Mouse (Mus musculus): ENCODE data around the gene Fbp1. TPM values are rescaled to one million over a fixed set of nuclear protein-coding genes. Genes with fewer than 3 reads are reported as not detected.

The Fbp1 gene
- total RNA-seq, 1 experiment, result 2.6 TPM

- Histone ChIP-seq H3K9me3 (ENCODE audit: control insufficient read depth, insufficient read depth, low read depth, low read length) (no peaks in the 10 kb centered on the region), H3K4me3 (ENCODE audit: insufficient read depth in 1 of 2, low read depth in 1 of 2, low read length in 2 of 2, poor library complexity in 1 of 2, severe bottlenecking in 1 of 2) (no peak overlapping the region), H3K9ac (ENCODE audit: insufficient read depth, low read depth, low read length, poor library complexity, severe bottlenecking) (no peak overlapping the region), H3K36me3 (ENCODE audit: control insufficient read depth, insufficient read depth, low read length, poor library complexity, severe bottlenecking) (no peaks in the 10 kb centered on the region), H3K4me1 (ENCODE audit: control insufficient read depth in 2 of 2, insufficient read depth in 2 of 2, low read length in 2 of 2, poor library complexity in 1 of 2) (peaks cover 2 to 8% of the 10 kb centered on the region in 2 experiments; a peak in 2 of 4 replicates), H3K27ac (ENCODE audit: insufficient read depth, low read depth, low read length, poor library complexity, severe bottlenecking) (no peak overlapping the region)
- TF ChIP-seq CHD2 (IDR thresholded peaks at IDR 0.05; ENCODE audit: low read depth, low read length) (no peak), HCFC1 (IDR thresholded peaks at IDR 0.05; ENCODE audit: borderline replicate concordance, insufficient read depth, low read length) (no peak), ZNF384 (IDR thresholded peaks at IDR 0.05; ENCODE audit: low read depth, low read length) (no peak), MAFK (IDR thresholded peaks at IDR 0.05; ENCODE audit: insufficient read depth, low read depth, low read length) (no peak), ZC3H11A (IDR thresholded peaks at IDR 0.05; ENCODE audit: borderline replicate concordance, low read depth, low read length) (no peak)
- in situ Hi-C loops (cut with MboI; ENCODE audit: low sequenced_read_pairs in 2 of 2, unreplicated experiment in 2 of 2), result no loop called here
- no peak for DNase-seq (ENCODE audit: low read depth, low spot score)
These were observed 3.5 kb downstream of the Fbp1 start for GRCm38 (mm10) chr13:62884536-62884935.

GRCm38 (mm10) chr13:62883925-62884324 is 4.2 kb downstream of the Fbp1 start:
- no peak for DNase-seq (ENCODE audit: low read depth, low spot score)
- no peak for TF ChIP-seq ZC3H11A (IDR thresholded peaks at IDR 0.05; ENCODE audit: borderline replicate concordance, low read depth, low read length)
- no peak for TF ChIP-seq MAFK (IDR thresholded peaks at IDR 0.05; ENCODE audit: insufficient read depth, low read depth, low read length)
- TF ChIP-seq CHD2 (IDR thresholded peaks at IDR 0.05; ENCODE audit: low read depth, low read length), result no peak
- no peak for TF ChIP-seq HCFC1 (IDR thresholded peaks at IDR 0.05; ENCODE audit: borderline replicate concordance, insufficient read depth, low read length)
- no peak for TF ChIP-seq ZNF384 (IDR thresholded peaks at IDR 0.05; ENCODE audit: low read depth, low read length)
- no peak overlapping the region for H3K9ac ChIP-seq (ENCODE audit: insufficient read depth, low read depth, low read length, poor library complexity, severe bottlenecking)
- no peak overlapping the region for H3K27ac ChIP-seq (ENCODE audit: insufficient read depth, low read depth, low read length, poor library complexity, severe bottlenecking)
- in situ Hi-C loops (cut with MboI; ENCODE audit: low sequenced_read_pairs in 2 of 2, unreplicated experiment in 2 of 2), result no loop called here
- no peaks in the 10 kb centered on the region for H3K9me3 ChIP-seq (ENCODE audit: control insufficient read depth, insufficient read depth, low read depth, low read length)
- H3K4me1 ChIP-seq (ENCODE audit: control insufficient read depth in 2 of 2, insufficient read depth in 2 of 2, low read length in 2 of 2, poor library complexity in 1 of 2), result peaks cover 3 to 10% of the 10 kb centered on the region in 2 experiments; a peak in 3 of 4 replicates
- no peak overlapping the region for H3K4me3 ChIP-seq (ENCODE audit: insufficient read depth in 1 of 2, low read depth in 1 of 2, low read length in 2 of 2, poor library complexity in 1 of 2, severe bottlenecking in 1 of 2)
- H3K36me3 ChIP-seq (ENCODE audit: control insufficient read depth, insufficient read depth, low read length, poor library complexity, severe bottlenecking), result no peaks in the 10 kb centered on the region

GRCm38 (mm10) chr13:62883436-62883835 is 4.6 kb downstream of the Fbp1 start:
- no peak for DNase-seq (ENCODE audit: low read depth, low spot score)
- peaks cover 4 to 10% of the 10 kb centered on the region in 2 experiments; a peak in 3 of 4 replicates for H3K4me1 ChIP-seq (ENCODE audit: control insufficient read depth in 2 of 2, insufficient read depth in 2 of 2, low read length in 2 of 2, poor library complexity in 1 of 2)
- no peak overlapping the region for H3K27ac ChIP-seq (ENCODE audit: insufficient read depth, low read depth, low read length, poor library complexity, severe bottlenecking)
- no peak overlapping the region for H3K9ac ChIP-seq (ENCODE audit: insufficient read depth, low read depth, low read length, poor library complexity, severe bottlenecking)
- TF ChIP-seq CHD2 (IDR thresholded peaks at IDR 0.05; ENCODE audit: low read depth, low read length) (no peak), HCFC1 (IDR thresholded peaks at IDR 0.05; ENCODE audit: borderline replicate concordance, insufficient read depth, low read length) (no peak), MAFK (IDR thresholded peaks at IDR 0.05; ENCODE audit: insufficient read depth, low read depth, low read length) (no peak), ZC3H11A (IDR thresholded peaks at IDR 0.05; ENCODE audit: borderline replicate concordance, low read depth, low read length) (no peak)
- H3K36me3 ChIP-seq (ENCODE audit: control insufficient read depth, insufficient read depth, low read length, poor library complexity, severe bottlenecking), result no peaks in the 10 kb centered on the region
- in situ Hi-C loops (cut with MboI; ENCODE audit: low sequenced_read_pairs in 2 of 2, unreplicated experiment in 2 of 2), result no loop called here
- no peaks in the 10 kb centered on the region for H3K9me3 ChIP-seq (ENCODE audit: control insufficient read depth, insufficient read depth, low read depth, low read length)
- H3K4me3 ChIP-seq (ENCODE audit: insufficient read depth in 1 of 2, low read depth in 1 of 2, low read length in 2 of 2, poor library complexity in 1 of 2, severe bottlenecking in 1 of 2), result no peak overlapping the region

- Histone ChIP-seq H3K27ac (ENCODE audit: insufficient read depth, low read depth, low read length, poor library complexity, severe bottlenecking) (no peak overlapping the region), H3K9ac (ENCODE audit: insufficient read depth, low read depth, low read length, poor library complexity, severe bottlenecking) (no peak overlapping the region), H3K9me3 (ENCODE audit: control insufficient read depth, insufficient read depth, low read depth, low read length) (no peaks in the 10 kb centered on the region), H3K4me1 (ENCODE audit: control insufficient read depth in 2 of 2, insufficient read depth in 2 of 2, low read length in 2 of 2, poor library complexity in 1 of 2) (peaks cover 4 to 14% of the 10 kb centered on the region in 2 experiments; a peak in 3 of 4 replicates), H3K4me3 (ENCODE audit: insufficient read depth in 1 of 2, low read depth in 1 of 2, low read length in 2 of 2, poor library complexity in 1 of 2, severe bottlenecking in 1 of 2) (no peak overlapping the region), H3K36me3 (ENCODE audit: control insufficient read depth, insufficient read depth, low read length, poor library complexity, severe bottlenecking) (no peaks in the 10 kb centered on the region)
- DNase-seq (ENCODE audit: low read depth, low spot score), result no peak
- in situ Hi-C loops (cut with MboI; ENCODE audit: low sequenced_read_pairs in 2 of 2, unreplicated experiment in 2 of 2), result no loop called here
- TF ChIP-seq ZC3H11A (IDR thresholded peaks at IDR 0.05; ENCODE audit: borderline replicate concordance, low read depth, low read length) (no peak), HCFC1 (IDR thresholded peaks at IDR 0.05; ENCODE audit: borderline replicate concordance, insufficient read depth, low read length) (no peak), CHD2 (IDR thresholded peaks at IDR 0.05; ENCODE audit: low read depth, low read length) (no peak), MAFK (IDR thresholded peaks at IDR 0.05; ENCODE audit: insufficient read depth, low read depth, low read length) (no peak), ZNF384 (IDR thresholded peaks at IDR 0.05; ENCODE audit: low read depth, low read length) (no peak)
These were observed 5.2 kb downstream of the Fbp1 start for GRCm38 (mm10) chr13:62882856-62883255.

GRCm38 (mm10) chr13:62881336-62881735 is 6.7 kb downstream of the Fbp1 start:
- in situ Hi-C loops (cut with MboI; ENCODE audit: low sequenced_read_pairs in 2 of 2, unreplicated experiment in 2 of 2), result no loop called here
- Histone ChIP-seq H3K9me3 (ENCODE audit: control insufficient read depth, insufficient read depth, low read depth, low read length) (no peaks in the 10 kb centered on the region), H3K4me3 (ENCODE audit: insufficient read depth in 1 of 2, low read depth in 1 of 2, low read length in 2 of 2, poor library complexity in 1 of 2, severe bottlenecking in 1 of 2) (no peak overlapping the region), H3K4me1 (ENCODE audit: control insufficient read depth in 2 of 2, insufficient read depth in 2 of 2, low read length in 2 of 2, poor library complexity in 1 of 2) (peaks cover 2 to 22% of the 10 kb centered on the region in 2 experiments; a peak in 3 of 4 replicates), H3K9ac (ENCODE audit: insufficient read depth, low read depth, low read length, poor library complexity, severe bottlenecking) (no peak overlapping the region), H3K27ac (ENCODE audit: insufficient read depth, low read depth, low read length, poor library complexity, severe bottlenecking) (no peak overlapping the region), H3K36me3 (ENCODE audit: control insufficient read depth, insufficient read depth, low read length, poor library complexity, severe bottlenecking) (no peaks in the 10 kb centered on the region)
- no peak for DNase-seq (ENCODE audit: low read depth, low spot score)
- TF ChIP-seq CHD2 (IDR thresholded peaks at IDR 0.05; ENCODE audit: low read depth, low read length) (no peak), MAFK (IDR thresholded peaks at IDR 0.05; ENCODE audit: insufficient read depth, low read depth, low read length) (no peak), ZC3H11A (IDR thresholded peaks at IDR 0.05; ENCODE audit: borderline replicate concordance, low read depth, low read length) (no peak), HCFC1 (IDR thresholded peaks at IDR 0.05; ENCODE audit: borderline replicate concordance, insufficient read depth, low read length) (no peak), ZNF384 (IDR thresholded peaks at IDR 0.05; ENCODE audit: low read depth, low read length) (no peak)
